26 mouse cellular contexts compared by ENCODE assay signal in the genomic region with DNA sequence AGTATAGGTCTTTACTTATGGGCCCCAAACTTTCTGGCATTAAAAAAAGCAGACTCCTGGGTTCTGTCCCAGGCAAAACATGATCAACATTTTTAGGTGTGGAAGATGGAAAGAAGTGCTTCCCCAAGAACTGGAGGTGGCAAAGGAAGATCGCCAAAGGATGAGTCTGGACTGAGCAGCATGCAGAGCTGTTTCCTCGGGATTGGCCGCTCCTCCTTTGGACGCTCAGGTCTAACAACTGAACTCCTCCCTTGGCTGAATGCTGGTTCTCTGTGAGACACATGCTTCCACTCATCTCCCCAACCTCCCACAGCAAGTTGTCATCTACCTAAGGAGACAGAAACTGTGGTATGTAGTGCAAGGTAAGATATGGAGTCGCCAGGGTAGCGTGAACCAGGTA.
DNase-seq lines count a peak whose midpoint lies in the region; ATAC-seq and TF ChIP-seq lines count a peak whose summit lies in the region.
"Had no signal": no experiment of that assay in that cellular context is flagged by ENCODE, and none has a peak within 500 bp of the region (broad histone marks: within the 10 kb centered on the region; RNA-seq: fewer than 3 reads in every experiment).

No protein-coding gene starts in this region.

- ATAC-seq in frontal cortex, adult (ENCODE audit: low TSS enrichment): peak; percentile 16; the same call in 1 of the 2 replicates
- no peak for ATAC-seq in erythroid progenitor cell, adult 5-6 weeks (replicated peaks; ENCODE audit: low FRiP score, poor library complexity, severe bottlenecking)
- ATAC-seq: activated CD4-positive, CD25-positive, alpha-beta regulatory T cell, adult 4 months; CD4-positive, CD25-positive, alpha-beta regulatory T cell, adult 4 months; forebrain, embryonic 14.5 days; forebrain, embryonic 16.5 days; Patski had no signal

- no peak for DNase-seq in frontal cortex, postnatal 14 days (ENCODE audit: low spot score in 2 of 2)
- DNase-seq in heart, adult 11 months: peak; percentile 63
- no peak for DNase-seq in heart, postnatal 14 days
- no peak for DNase-seq in left cerebral cortex, adult 2 months (ENCODE audit: extremely low spot score in 1 of 2, low spot score in 2 of 2)
- no peak for DNase-seq in left cerebral cortex, postnatal 4 days
- DNase-seq: adrenal gland, adult 8-10 months; adrenal gland, postnatal 14 days; adrenal gland, postnatal 36 days; B cell, adult 2 months; cerebellum, adult 11 months; cerebellum, adult 18-20 months; cerebellum, adult 8-10 months; cerebellum, adult 9-11 months; cerebellum, postnatal 14 days; cerebellum, postnatal 36 days had no signal

- TF ChIP-seq CTCF in left cerebral cortex, adult 2 months (IDR thresholded peaks at IDR 0.05): no peak

- intact Hi-C loops in heart, postnatal 14 days (cut with DNase I): no loop called here
- intact Hi-C loops in left cerebral cortex, adult 2 months (cut with DNase I): loop anchor here (2.0 to 10.0 kb wide), 4 partner anchors 165 to 643 kb away; a partner anchor contains a TSS
- intact Hi-C loops in left cerebral cortex, postnatal 4 days (cut with DNase I): no loop called here

- H3K27ac ChIP-seq in left cerebral cortex, adult 2 months: peak overlapping the region; percentile 86
- H3K27ac ChIP-seq: embryonic facial prominence, embryonic 10.5 days; embryonic facial prominence, embryonic 12.5 days; forebrain, embryonic 10.5 days; forebrain, embryonic 12.5 days had no signal

- H3K4me3 ChIP-seq in left cerebral cortex, adult 2 months: no peak overlapping the region
- H3K4me3 ChIP-seq: embryonic facial prominence, embryonic 10.5 days; embryonic facial prominence, embryonic 12.5 days; forebrain, embryonic 10.5 days; forebrain, embryonic 12.5 days had no signal
